Mouse (Mus musculus) forebrain, embryonic 14.5 days (tissue): ENCODE measurements at regions not wholly inside any gene's neighbourhood (a gene's known extent, or its start where the extent isn't known, plus 50 kb on each side); places are given as distances from the start of the nearest gene placed in this dataset.
"Not testable (repeated sequence)": the region's sequence is repeated elsewhere in the genome, so short reads cannot be mapped to it uniquely, and the experiment has no call there.

ENCODE experiments used
- ATAC-seq: fragments of 200-750 bp; cut with Nextera tagmentation; 2 replicates; pipeline ENCODE4 v1.8.0; 2017; ENCODE audit warnings: mild to moderate bottlenecking, moderate library complexity
- DNase-seq: peaks from one replicate; pipeline ENCODE4 v3.0.0-alpha.2; 2015; ENCODE audit warnings: low spot score
- H3K27ac ChIP-seq: fragments of 300-500 bp; sonication (generic); 2 replicates; pipeline ENCODE4 v1.5.1; 2014; ENCODE audit warnings: low read depth, mild to moderate bottlenecking, control low read depth, low read length, moderate library complexity
- H3K27me3 ChIP-seq: fragments of 300-500 bp; sonication (generic); replicated peaks from 2 replicates; pipeline ENCODE4 v1.6.1; 2014; ENCODE audit warnings: low read length, control low read depth, mixed read lengths; ENCODE audit not compliant: control insufficient read depth, insufficient read depth
- H3K36me3 ChIP-seq: fragments of 300-500 bp; sonication (generic); 2 replicates; pipeline ENCODE4 v1.6.1; 2014; ENCODE audit warnings: low read length, control low read depth; ENCODE audit not compliant: control insufficient read depth, insufficient read depth
- H3K4me1 ChIP-seq: fragments of 300-500 bp; sonication (generic); 2 replicates; pipeline ENCODE4 v1.6.1; 2014; ENCODE audit warnings: antibody characterized with exemption, low read length, control low read depth; ENCODE audit not compliant: control insufficient read depth, insufficient read depth
- H3K4me2 ChIP-seq: fragments of 300-500 bp; sonication (generic); 2 replicates; pipeline ENCODE4 v1.6.1; 2014; ENCODE audit warnings: mild to moderate bottlenecking, control low read depth, low read length
- H3K4me3 ChIP-seq: fragments of 300-500 bp; sonication (generic); 2 replicates; pipeline ENCODE4 v1.5.1; 2014; ENCODE audit warnings: low read depth, low read length, control low read depth
- H3K9ac ChIP-seq: fragments of 300-500 bp; sonication (generic); 2 replicates; pipeline ENCODE4 v1.6.1; 2014; ENCODE audit warnings: mild to moderate bottlenecking, low read length, control low read depth, moderate library complexity
- H3K9me3 ChIP-seq: fragments of 300-500 bp; sonication (generic); replicated peaks from 2 replicates; pipeline ENCODE4 v1.6.1; 2016; ENCODE audit warnings: low read length, control low read depth, mixed read lengths; ENCODE audit not compliant: control insufficient read depth
- WGBS: fragments of 180-500 bp; shearing (Covaris S2); extraction: QIAGEN DNeasy Blood & Tissue Kit; methylation state at CpG from one replicate; pipeline ENCODE4 v1.1.7; 2014; 5-methylcytosine and 5-hydroxymethylcytosine counted together

DNA sequence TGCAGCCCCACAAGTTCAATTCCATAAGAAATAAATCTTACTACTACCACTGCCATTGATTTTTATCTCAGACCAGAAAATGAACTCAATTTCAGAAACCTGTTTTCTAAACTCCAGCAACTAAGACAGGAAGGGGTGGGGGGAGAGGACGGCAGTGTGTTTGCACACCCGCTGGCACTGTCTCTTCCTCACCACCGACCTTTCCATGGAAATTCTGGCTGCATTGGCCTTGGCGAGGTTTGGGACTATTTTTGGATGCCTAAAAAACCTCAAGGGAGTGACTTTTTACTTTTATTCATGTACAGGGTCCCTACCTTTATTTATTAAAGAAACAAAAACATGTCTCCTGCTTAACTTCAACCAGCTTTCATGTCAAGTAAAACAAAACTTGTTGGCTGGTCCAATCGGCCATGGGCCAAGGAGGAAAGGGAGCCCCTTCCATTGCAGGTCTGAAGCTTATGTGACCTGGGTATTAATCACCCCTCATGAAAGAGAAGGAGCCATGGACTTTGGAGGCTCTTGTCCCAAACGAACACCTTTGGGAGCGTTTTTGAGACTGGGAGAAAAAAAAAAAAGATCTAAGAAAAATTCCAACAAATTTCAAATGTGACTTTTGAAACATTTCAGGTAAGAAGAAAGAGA, 167.2 kb upstream of the 2610301B20Rik start:
- 74% methylated on average over 7 of the region's 7 CpGs for WGBS

DNA sequence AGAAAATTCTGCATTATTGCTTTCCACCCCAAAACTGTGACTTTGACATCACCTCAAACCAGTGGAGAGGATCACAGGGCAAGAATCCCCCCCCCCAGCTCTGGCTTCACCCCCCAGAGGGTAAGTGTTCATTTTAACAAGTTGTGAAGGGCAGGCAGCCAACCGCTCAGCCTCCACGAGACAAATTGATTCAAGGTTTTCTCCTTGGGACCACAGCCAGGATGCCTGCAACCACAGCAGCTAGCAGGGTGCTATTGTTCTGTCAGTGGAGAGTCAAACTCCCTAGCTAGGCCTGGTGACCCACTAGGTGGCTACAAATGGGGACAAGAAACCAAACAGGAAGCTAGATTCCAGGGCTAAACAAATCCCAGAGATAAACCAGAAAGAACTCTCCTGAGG, 166.6 kb upstream of the 2610301B20Rik start:
- WGBS: 29% methylated on average over 2 of the region's 2 CpGs
- ATAC-seq (peak; percentile 23; the same call in 1 of the 2 replicates), DNase-seq (peak; percentile 62)
- Histone ChIP-seq H3K27ac (no peak overlapping the region), H3K36me3 (no peaks in the 10 kb centered on the region), H3K9ac (no peak overlapping the region), H3K4me2 (no peak overlapping the region), H3K27me3 (no peaks in the 10 kb centered on the region), H3K4me1 (no peaks in the 10 kb centered on the region; the same call in 1 of the 2 replicates), H3K9me3 (no peaks in the 10 kb centered on the region), H3K4me3 (no peak overlapping the region)

More for the DNA sequence above, 167.2 kb upstream of the 2610301B20Rik start:
- H3K4me3 ChIP-seq: no peak overlapping the region
- H3K9ac ChIP-seq: no peak overlapping the region
- H3K9me3 ChIP-seq: no peaks in the 10 kb centered on the region
- H3K27me3 ChIP-seq: no peaks in the 10 kb centered on the region
- no peaks in the 10 kb centered on the region for H3K36me3 ChIP-seq
- H3K4me1 ChIP-seq: no peaks in the 10 kb centered on the region; the same call in 1 of the 2 replicates
- no peak overlapping the region for H3K4me2 ChIP-seq
- DNase-seq: no peak
- ATAC-seq: no peak
- no peak overlapping the region for H3K27ac ChIP-seq

DNA sequence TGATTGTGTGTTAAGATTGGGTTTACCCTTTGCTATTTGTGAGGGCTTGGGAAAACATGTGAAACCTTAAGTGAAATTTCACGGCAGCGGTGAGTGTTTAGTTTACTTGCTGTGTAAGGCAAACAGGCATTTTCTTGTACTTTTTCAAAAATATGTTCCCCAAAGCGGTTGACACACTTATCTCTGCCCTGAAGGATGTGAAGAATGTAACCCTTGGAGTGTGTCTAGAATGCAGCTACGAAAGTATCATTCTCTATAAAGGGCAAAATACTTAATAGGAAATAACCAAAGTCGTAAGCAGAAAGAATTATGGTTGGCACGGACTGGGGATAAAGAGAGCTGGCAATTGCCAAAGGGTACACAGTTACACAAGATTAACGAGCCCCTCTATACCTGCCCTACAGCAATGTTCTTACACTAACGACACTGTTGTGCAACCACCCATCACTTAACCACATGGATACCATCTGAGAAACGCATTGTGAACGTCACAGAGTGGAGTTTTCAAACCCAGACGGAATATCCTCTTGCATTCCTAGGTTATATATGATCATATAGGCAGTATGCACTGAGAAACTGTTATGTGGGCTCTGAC, 162.3 kb upstream of the 2610301B20Rik start:
- H3K4me1 ChIP-seq: no peaks in the 10 kb centered on the region; the same call in 1 of the 2 replicates
- H3K4me3 ChIP-seq: no peak overlapping the region
- DNase-seq (no peak), ATAC-seq (no peak)
- H3K36me3 ChIP-seq: no peaks in the 10 kb centered on the region
- H3K4me2 ChIP-seq: no peak overlapping the region
- 54% methylated on average over 11 of the region's 11 CpGs for WGBS
- no peaks in the 10 kb centered on the region for H3K9me3 ChIP-seq
- H3K27me3 ChIP-seq: no peaks in the 10 kb centered on the region
- H3K27ac ChIP-seq: no peak overlapping the region
- H3K9ac ChIP-seq: no peak overlapping the region

GRCm38 (mm10) chr4:10723341-10723740, 151.0 kb upstream of the 2610301B20Rik start:
- no peak overlapping the region for H3K4me2 ChIP-seq
- no peaks in the 10 kb centered on the region for H3K27me3 ChIP-seq
- no peak for ATAC-seq
- H3K4me3 ChIP-seq: no peak overlapping the region
- H3K4me1 ChIP-seq: no peaks in the 10 kb centered on the region
- no peaks in the 10 kb centered on the region for H3K9me3 ChIP-seq
- H3K36me3 ChIP-seq: no peaks in the 10 kb centered on the region
- 84% methylated on average over 4 of the region's 4 CpGs for WGBS
- no peak overlapping the region for H3K27ac ChIP-seq
- no peak for DNase-seq
- no peak overlapping the region for H3K9ac ChIP-seq

- H3K27ac ChIP-seq: no peak overlapping the region
- no peaks in the 10 kb centered on the region for H3K27me3 ChIP-seq
- no peak overlapping the region for H3K9ac ChIP-seq
- H3K4me1 ChIP-seq: no peaks in the 10 kb centered on the region
- ATAC-seq: no peak; the same call in 1 of the 2 replicates
- peak; percentile 36 for DNase-seq
- no peak overlapping the region for H3K4me2 ChIP-seq
- H3K4me3 ChIP-seq: no peak overlapping the region
- 67% methylated on average over 3 of the region's 3 CpGs for WGBS
- H3K36me3 ChIP-seq: no peaks in the 10 kb centered on the region
- H3K9me3 ChIP-seq: no peaks in the 10 kb centered on the region
These were observed 146.4 kb upstream of the 2610301B20Rik start for GRCm38 (mm10) chr4:10727894-10728293.

GRCm38 (mm10) chr4:10745207-10745606, 129.1 kb upstream of the 2610301B20Rik start:
- DNase-seq: no peak
- no peaks in the 10 kb centered on the region for H3K27me3 ChIP-seq
- 93% methylated on average over 3 of the region's 3 CpGs for WGBS

GRCm38 (mm10) chr4:10748816-10749215, 125.5 kb upstream of the 2610301B20Rik start:
- Histone ChIP-seq H3K4me2 (no peak overlapping the region), H3K27ac (no peak overlapping the region), H3K4me3 (no peak overlapping the region), H3K36me3 (no peaks in the 10 kb centered on the region), H3K27me3 (no peaks in the 10 kb centered on the region), H3K4me1 (no peaks in the 10 kb centered on the region), H3K9ac (no peak overlapping the region), H3K9me3 (no peaks in the 10 kb centered on the region)
- ATAC-seq (no peak), DNase-seq (no peak)
- 89% methylated on average over 8 of the region's 8 CpGs for WGBS

More at GRCm38 (mm10) chr4:10745207-10745606, 129.1 kb upstream of the 2610301B20Rik start:
- no peak overlapping the region for H3K4me3 ChIP-seq
- no peak overlapping the region for H3K4me2 ChIP-seq
- H3K4me1 ChIP-seq: no peaks in the 10 kb centered on the region
- H3K9me3 ChIP-seq: no peaks in the 10 kb centered on the region
- no peak for ATAC-seq
- no peak overlapping the region for H3K27ac ChIP-seq
- no peaks in the 10 kb centered on the region for H3K36me3 ChIP-seq
- no peak overlapping the region for H3K9ac ChIP-seq

GRCm38 (mm10) chr4:10750377-10751062, 123.8 kb upstream of the 2610301B20Rik start:
- not testable (repeated sequence) for H3K4me1 ChIP-seq, H3K27me3 ChIP-seq, H3K27ac ChIP-seq, H3K4me3 ChIP-seq, DNase-seq, ATAC-seq, H3K36me3 ChIP-seq, H3K9me3 ChIP-seq, H3K4me2 ChIP-seq, H3K9ac ChIP-seq
- 47% methylated on average over 6 of the region's 6 CpGs for WGBS

GRCm38 (mm10) chr4:10753176-10753575, 121.1 kb upstream of the 2610301B20Rik start:
- Histone ChIP-seq H3K27ac (no peak overlapping the region), H3K9me3 (no peaks in the 10 kb centered on the region), H3K27me3 (no peaks in the 10 kb centered on the region), H3K9ac (no peak overlapping the region), H3K4me3 (no peak overlapping the region), H3K4me2 (no peak overlapping the region), H3K4me1 (no peaks in the 10 kb centered on the region), H3K36me3 (no peaks in the 10 kb centered on the region)
- no peak for ATAC-seq
- 86% methylated on average over 5 of the region's 5 CpGs for WGBS
- no peak for DNase-seq
